Mouse (Mus musculus) left cerebral cortex, postnatal 25 days (tissue): ENCODE results near the gene Mcrip1. TPM values are rescaled to one million over a fixed set of nuclear protein-coding genes. Genes with fewer than 3 reads are reported as not detected.

ENCODE experiments used
- DNase-seq, 2 experiments: peaks; one replicate each; pipeline ENCODE4 v3.0.0; 2022; ENCODE audit warnings: low spot score in 2 of 2, mixed read lengths in 1 of 2
- intact Hi-C: fragments of 180-260 bp; cut with DNase I; formaldehyde crosslinking; loops from one replicate; pipeline ENCODE4 v1.15.1; 2025
- total RNA-seq, 2 experiments: library from RNA; stranded (reverse); gene quantifications; 2 replicates each; pipeline ENCODE4 v1.2.3; 2021

The Mcrip1 gene
- total RNA-seq, 2 experiments from 2014 or later: 88.2 to 93.6 TPM

- no peak for DNase-seq
- intact Hi-C loops: no loop called here
Observed at GRCm38 (mm10) chr11:120549986-120550809, 671 bp upstream of the Mcrip1 start.

GRCm38 (mm10) chr11:120548786-120549167 is 750 bp downstream of the Mcrip1 start:
- intact Hi-C loops: no loop called here
- DNase-seq: no peak

- DNase-seq: no peak
- intact Hi-C loops: no loop called here
Observed at GRCm38 (mm10) chr11:120548214-120548613, 1.3 kb downstream of the Mcrip1 start.

- peak in 1 of 2 experiments; percentile 11 for DNase-seq
- intact Hi-C loops: no loop called here
Observed at GRCm38 (mm10) chr11:120547469-120547868, 2.1 kb downstream of the Mcrip1 start.

GRCm38 (mm10) chr11:120545964-120546363 is 3.6 kb downstream of the Mcrip1 start:
- intact Hi-C loops: no loop called here
- DNase-seq: no peak

- no peak for DNase-seq
- intact Hi-C loops: no loop called here
Observed at GRCm38 (mm10) chr11:120542376-120542775, 7.2 kb downstream of the Mcrip1 start.

GRCm38 (mm10) chr11:120541907-120542306 is 7.6 kb downstream of the Mcrip1 start:
- no peak for DNase-seq
- intact Hi-C loops: no loop called here

- DNase-seq: no peak
- intact Hi-C loops: no loop called here
Observed at GRCm38 (mm10) chr11:120539285-120540014, 10.1 kb downstream of the Mcrip1 start.

- intact Hi-C loops: no loop called here
- DNase-seq: no peak
Observed at GRCm38 (mm10) chr11:120538955-120539284, 10.6 kb downstream of the Mcrip1 start.

GRCm38 (mm10) chr11:120538485-120538884 is 11.0 kb downstream of the Mcrip1 start:
- DNase-seq: no peak
- intact Hi-C loops: no loop called here

GRCm38 (mm10) chr11:120535804-120536203 is 13.7 kb downstream of the Mcrip1 start:
- intact Hi-C loops: no loop called here
- no peak for DNase-seq

GRCm38 (mm10) chr11:120535145-120535544 is 14.4 kb downstream of the Mcrip1 start:
- intact Hi-C loops: no loop called here
- no peak for DNase-seq

- intact Hi-C loops: no loop called here
Observed at GRCm38 (mm10) chr11:120534093-120534492, 15.4 kb downstream of the Mcrip1 start.

GRCm38 (mm10) chr11:120531646-120532045 is 17.9 kb downstream of the Mcrip1 start:
- intact Hi-C loops: no loop called here
- DNase-seq: no peak

More at GRCm38 (mm10) chr11:120534093-120534492, 15.4 kb downstream of the Mcrip1 start:
- DNase-seq: no peak

GRCm38 (mm10) chr11:120530085-120530964 is 19.2 kb downstream of the Mcrip1 start, which contains the start of gene Gcgr:
Gcgr (plus strand) TSS chr11:120530699.
- DNase-seq: no peak
- intact Hi-C loops: no loop called here

GRCm38 (mm10) chr11:120528903-120529302 is 20.6 kb downstream of the Mcrip1 start:
- intact Hi-C loops: no loop called here
- no peak for DNase-seq

GRCm38 (mm10) chr11:120527690-120528354 is 21.7 kb downstream of the Mcrip1 start:
- intact Hi-C loops: no loop called here

GRCm38 (mm10) chr11:120525959-120526358 is 23.6 kb downstream of the Mcrip1 start:
- intact Hi-C loops: no loop called here
- DNase-seq: no peak

More at GRCm38 (mm10) chr11:120527690-120528354, 21.7 kb downstream of the Mcrip1 start:
- DNase-seq: no peak

- DNase-seq: no peak
- intact Hi-C loops: no loop called here
Observed at GRCm38 (mm10) chr11:120522581-120522980, 26.9 kb downstream of the Mcrip1 start.
